Mouse (Mus musculus): ENCODE measurements around the gene Dcun1d4. TPM values are rescaled to one million over a fixed set of nuclear protein-coding genes. Genes with fewer than 3 reads are reported as not detected.

Gene Dcun1d4
- polyA plus RNA-seq, 1 experiment = 32.9 TPM

DNA sequence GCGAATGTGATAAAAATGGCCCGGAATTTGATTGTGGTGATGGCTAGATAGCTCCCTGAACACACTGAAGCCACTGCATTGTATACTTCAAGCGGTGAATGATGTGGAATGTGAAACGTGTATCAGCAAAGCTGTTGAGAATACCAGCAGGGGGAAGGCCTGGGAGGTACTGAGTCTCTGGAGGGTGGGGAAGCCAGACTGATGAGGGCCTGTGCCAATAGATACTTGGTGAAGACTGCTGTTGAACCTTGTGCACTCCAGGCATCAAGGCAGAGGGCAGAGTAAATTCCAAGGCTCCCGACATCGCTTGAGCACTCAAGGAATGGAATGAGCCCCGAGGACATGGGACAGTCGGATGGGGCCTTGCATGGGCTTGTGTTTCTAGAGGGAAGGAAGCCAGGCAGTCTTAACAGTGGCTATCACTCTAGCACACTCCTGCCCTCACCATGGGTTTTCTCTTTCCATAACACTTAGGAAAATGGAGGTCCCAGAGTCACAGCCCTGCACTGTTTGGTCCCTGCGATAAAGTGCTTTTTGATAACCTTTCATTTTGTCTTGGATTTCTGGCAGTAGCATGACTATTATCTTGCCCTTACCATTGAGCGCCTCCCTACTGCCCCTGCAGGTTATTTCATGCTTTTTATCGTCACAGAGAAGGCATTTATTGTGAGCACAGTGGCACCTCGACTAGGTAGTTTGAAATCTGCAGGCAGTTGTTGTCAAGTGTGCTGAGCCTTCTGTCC is 22.4 kb downstream of the Dcun1d4 start:
- Histone ChIP-seq H3K4me3 (ENCODE audit: low read depth, low read length) (peak overlapping the region; percentile 60), H3K27ac (ENCODE audit: insufficient read depth, low read length) (peak overlapping the region; percentile 8; the same call in 1 of the 2 replicates), H3K9ac (ENCODE audit: low read depth, poor library complexity, severe bottlenecking) (0 out of 2 replicates have a peak overlapping the region, but pooled peaks have one; percentile 24), H3K4me1 (ENCODE audit: control insufficient read depth, insufficient read depth, low read length) (no peaks in the 10 kb centered on the region), H3K36me3 (ENCODE audit: control insufficient read depth, insufficient read depth, low read length, poor library complexity, severe bottlenecking) (no peaks in the 10 kb centered on the region), H3K27me3 (ENCODE audit: control insufficient read depth, insufficient read depth, low read length, poor library complexity, severe bottlenecking) (no peaks in the 10 kb centered on the region), H3K9me3 (replicated peaks; ENCODE audit: control insufficient read depth, insufficient read depth, low read length, poor library complexity, severe bottlenecking) (no peaks in the 10 kb centered on the region)
- TF ChIP-seq EP300 (IDR thresholded peaks at IDR 0.05; ENCODE audit: insufficient read depth, low read depth, low read length) (no peak), POLR2A (IDR thresholded peaks at IDR 0.05; ENCODE audit: insufficient read depth, low read length) (no peak)

- H3K4me1 ChIP-seq (ENCODE audit: control insufficient read depth, insufficient read depth, low read length) = no peaks in the 10 kb centered on the region
- H3K27ac ChIP-seq (ENCODE audit: insufficient read depth, low read length) = no peak overlapping the region
- no peaks in the 10 kb centered on the region for H3K27me3 ChIP-seq (ENCODE audit: control insufficient read depth, insufficient read depth, low read length, poor library complexity, severe bottlenecking)
- H3K9me3 ChIP-seq (replicated peaks; ENCODE audit: control insufficient read depth, insufficient read depth, low read length, poor library complexity, severe bottlenecking) = no peaks in the 10 kb centered on the region
- H3K4me3 ChIP-seq (ENCODE audit: low read depth, low read length) = no peak overlapping the region
- TF ChIP-seq EP300 (IDR thresholded peaks at IDR 0.05; ENCODE audit: insufficient read depth, low read depth, low read length) (no peak), POLR2A (IDR thresholded peaks at IDR 0.05; ENCODE audit: insufficient read depth, low read length) (no peak), CTCF (IDR thresholded peaks at IDR 0.05; ENCODE audit: low read depth, low read length) (no peak)
- no peak overlapping the region for H3K9ac ChIP-seq (ENCODE audit: low read depth, poor library complexity, severe bottlenecking)
- peaks cover 8% of the 10 kb centered on the region; the same call in 1 of the 2 replicates for H3K36me3 ChIP-seq (ENCODE audit: control insufficient read depth, insufficient read depth, low read length, poor library complexity, severe bottlenecking)
These were observed 30.3 kb downstream of the Dcun1d4 start for GRCm38 (mm10) chr5:73511074-73511473.

- no peak overlapping the region for H3K9ac ChIP-seq (ENCODE audit: low read depth, poor library complexity, severe bottlenecking)
- no peaks in the 10 kb centered on the region for H3K9me3 ChIP-seq (replicated peaks; ENCODE audit: control insufficient read depth, insufficient read depth, low read length, poor library complexity, severe bottlenecking)
- H3K36me3 ChIP-seq (ENCODE audit: control insufficient read depth, insufficient read depth, low read length, poor library complexity, severe bottlenecking) = peaks cover 8% of the 10 kb centered on the region; the same call in 1 of the 2 replicates
These were observed 31.4 kb downstream of the Dcun1d4 start for GRCm38 (mm10) chr5:73512241-73512640.

DNA sequence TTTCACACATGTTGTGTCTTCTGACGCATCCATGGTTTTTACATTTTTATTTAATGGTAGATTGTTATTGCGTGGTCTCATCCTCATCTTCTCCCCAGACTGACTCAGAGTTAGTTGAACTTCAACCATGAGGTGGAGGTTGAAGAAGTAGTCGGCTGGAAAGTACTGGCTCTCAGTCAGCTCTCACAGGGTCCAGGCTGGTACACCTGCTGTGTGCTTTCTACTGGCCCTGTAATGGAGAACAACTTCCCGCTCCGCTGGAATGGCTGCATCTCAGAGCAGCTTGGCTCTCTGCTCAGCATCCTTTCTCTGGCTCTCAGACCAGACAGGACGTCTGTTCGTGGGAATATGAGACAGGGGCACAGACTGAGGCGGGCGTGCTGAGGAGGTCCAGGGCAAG is 31.9 kb downstream of the Dcun1d4 start:
- Histone ChIP-seq H3K9ac (ENCODE audit: low read depth, poor library complexity, severe bottlenecking) (no peak overlapping the region), H3K27ac (ENCODE audit: insufficient read depth, low read length) (no peak overlapping the region), H3K36me3 (ENCODE audit: control insufficient read depth, insufficient read depth, low read length, poor library complexity, severe bottlenecking) (peaks cover 8% of the 10 kb centered on the region; the same call in 1 of the 2 replicates), H3K4me3 (ENCODE audit: low read depth, low read length) (no peak overlapping the region), H3K4me1 (ENCODE audit: control insufficient read depth, insufficient read depth, low read length) (no peaks in the 10 kb centered on the region), H3K27me3 (ENCODE audit: control insufficient read depth, insufficient read depth, low read length, poor library complexity, severe bottlenecking) (no peaks in the 10 kb centered on the region), H3K9me3 (replicated peaks; ENCODE audit: control insufficient read depth, insufficient read depth, low read length, poor library complexity, severe bottlenecking) (no peaks in the 10 kb centered on the region)
- no peak for TF ChIP-seq EP300 (IDR thresholded peaks at IDR 0.05; ENCODE audit: insufficient read depth, low read depth, low read length)
- TF ChIP-seq POLR2A (IDR thresholded peaks at IDR 0.05; ENCODE audit: insufficient read depth, low read length) = no peak
- TF ChIP-seq CTCF (IDR thresholded peaks at IDR 0.05; ENCODE audit: low read depth, low read length) = no peak

More at GRCm38 (mm10) chr5:73512241-73512640, 31.4 kb downstream of the Dcun1d4 start:
- Histone ChIP-seq H3K4me3 (ENCODE audit: low read depth, low read length) (no peak overlapping the region), H3K27me3 (ENCODE audit: control insufficient read depth, insufficient read depth, low read length, poor library complexity, severe bottlenecking) (no peaks in the 10 kb centered on the region), H3K27ac (ENCODE audit: insufficient read depth, low read length) (no peak overlapping the region), H3K4me1 (ENCODE audit: control insufficient read depth, insufficient read depth, low read length) (no peaks in the 10 kb centered on the region)
- no peak for TF ChIP-seq EP300 (IDR thresholded peaks at IDR 0.05; ENCODE audit: insufficient read depth, low read depth, low read length)
- no peak for TF ChIP-seq CTCF (IDR thresholded peaks at IDR 0.05; ENCODE audit: low read depth, low read length)
- no peak for TF ChIP-seq POLR2A (IDR thresholded peaks at IDR 0.05; ENCODE audit: insufficient read depth, low read length)

GRCm38 (mm10) chr5:73514202-73514601 is 33.4 kb downstream of the Dcun1d4 start:
- H3K9ac ChIP-seq (ENCODE audit: low read depth, poor library complexity, severe bottlenecking) = no peak overlapping the region
- no peak overlapping the region for H3K27ac ChIP-seq (ENCODE audit: insufficient read depth, low read length)
- H3K9me3 ChIP-seq (replicated peaks; ENCODE audit: control insufficient read depth, insufficient read depth, low read length, poor library complexity, severe bottlenecking) = no peaks in the 10 kb centered on the region
- no peaks in the 10 kb centered on the region for H3K4me1 ChIP-seq (ENCODE audit: control insufficient read depth, insufficient read depth, low read length)
- H3K27me3 ChIP-seq (ENCODE audit: control insufficient read depth, insufficient read depth, low read length, poor library complexity, severe bottlenecking) = no peaks in the 10 kb centered on the region
- no peak overlapping the region for H3K4me3 ChIP-seq (ENCODE audit: low read depth, low read length)
- peaks cover 8% of the 10 kb centered on the region; the same call in 1 of the 2 replicates for H3K36me3 ChIP-seq (ENCODE audit: control insufficient read depth, insufficient read depth, low read length, poor library complexity, severe bottlenecking)
- no peak for TF ChIP-seq POLR2A (IDR thresholded peaks at IDR 0.05; ENCODE audit: insufficient read depth, low read length)
- TF ChIP-seq EP300 (IDR thresholded peaks at IDR 0.05; ENCODE audit: insufficient read depth, low read depth, low read length) = no peak
- no peak for TF ChIP-seq CTCF (IDR thresholded peaks at IDR 0.05; ENCODE audit: low read depth, low read length)

DNA sequence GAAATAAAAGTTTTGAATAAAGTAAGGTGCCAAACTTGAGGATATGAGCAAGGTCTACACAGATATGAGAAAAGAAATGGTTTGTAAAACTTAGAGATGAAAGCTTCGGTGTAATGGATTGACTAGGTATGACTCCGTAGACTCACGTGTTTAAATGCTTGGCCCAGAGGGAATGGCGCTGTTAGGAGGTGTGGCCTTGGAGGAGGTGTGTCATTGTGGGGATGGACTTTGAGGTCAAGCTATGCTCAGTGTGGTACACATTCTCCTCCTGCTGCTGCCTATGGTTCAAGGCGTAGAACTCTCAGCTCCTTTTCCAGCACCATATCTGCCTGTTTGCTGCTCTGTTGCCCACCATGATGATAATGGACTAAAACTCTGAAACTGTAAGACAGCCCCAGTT is 36.5 kb downstream of the Dcun1d4 start:
- TF ChIP-seq POLR2A (IDR thresholded peaks at IDR 0.05; ENCODE audit: insufficient read depth, low read length) (no peak), EP300 (IDR thresholded peaks at IDR 0.05; ENCODE audit: insufficient read depth, low read depth, low read length) (no peak), CTCF (IDR thresholded peaks at IDR 0.05; ENCODE audit: low read depth, low read length) (no peak)
- no peak overlapping the region for H3K27ac ChIP-seq (ENCODE audit: insufficient read depth, low read length)
- H3K27me3 ChIP-seq (ENCODE audit: control insufficient read depth, insufficient read depth, low read length, poor library complexity, severe bottlenecking) = no peaks in the 10 kb centered on the region
- H3K36me3 ChIP-seq (ENCODE audit: control insufficient read depth, insufficient read depth, low read length, poor library complexity, severe bottlenecking) = peaks cover 5% of the 10 kb centered on the region; the same call in 1 of the 2 replicates
- H3K4me1 ChIP-seq (ENCODE audit: control insufficient read depth, insufficient read depth, low read length) = no peaks in the 10 kb centered on the region
- H3K4me3 ChIP-seq (ENCODE audit: low read depth, low read length) = no peak overlapping the region
- no peaks in the 10 kb centered on the region for H3K9me3 ChIP-seq (replicated peaks; ENCODE audit: control insufficient read depth, insufficient read depth, low read length, poor library complexity, severe bottlenecking)
- H3K9ac ChIP-seq (ENCODE audit: low read depth, poor library complexity, severe bottlenecking) = no peak overlapping the region

Measured in ES-Bruce4 (cell line).